Mouse (Mus musculus) kidney, postnatal 14 days (tissue): ENCODE results near the gene Nrap.
"Not testable (repeated sequence)": the region's sequence is repeated elsewhere in the genome, so short reads cannot be mapped to it uniquely, and the experiment has no call there.

Source experiments
- DNase-seq: peaks from one replicate; pipeline ENCODE4 v3.0.0; 2022; ENCODE audit warnings: mixed read lengths

Gene Nrap

DNA sequence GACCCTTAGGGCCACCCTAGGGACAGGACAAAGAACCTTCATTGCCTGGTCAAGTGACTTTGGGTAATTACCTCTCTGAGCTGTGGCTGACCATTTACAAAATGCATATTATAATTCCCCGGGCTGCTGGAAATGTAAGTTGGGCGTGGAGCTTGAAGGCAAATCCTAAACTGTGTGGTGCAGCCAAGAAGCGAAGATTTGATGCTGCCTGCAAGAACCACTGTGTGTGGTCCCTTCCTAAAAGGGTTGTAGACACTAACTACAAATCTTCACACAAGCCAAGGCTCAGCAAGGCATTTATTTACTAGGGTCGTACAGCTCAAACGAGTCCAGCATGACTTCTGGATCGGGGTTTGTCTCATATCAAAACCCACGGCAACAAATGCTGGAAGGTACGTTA lies 25.3 kb downstream of the Nrap start:
- DNase-seq: no peak

DNA sequence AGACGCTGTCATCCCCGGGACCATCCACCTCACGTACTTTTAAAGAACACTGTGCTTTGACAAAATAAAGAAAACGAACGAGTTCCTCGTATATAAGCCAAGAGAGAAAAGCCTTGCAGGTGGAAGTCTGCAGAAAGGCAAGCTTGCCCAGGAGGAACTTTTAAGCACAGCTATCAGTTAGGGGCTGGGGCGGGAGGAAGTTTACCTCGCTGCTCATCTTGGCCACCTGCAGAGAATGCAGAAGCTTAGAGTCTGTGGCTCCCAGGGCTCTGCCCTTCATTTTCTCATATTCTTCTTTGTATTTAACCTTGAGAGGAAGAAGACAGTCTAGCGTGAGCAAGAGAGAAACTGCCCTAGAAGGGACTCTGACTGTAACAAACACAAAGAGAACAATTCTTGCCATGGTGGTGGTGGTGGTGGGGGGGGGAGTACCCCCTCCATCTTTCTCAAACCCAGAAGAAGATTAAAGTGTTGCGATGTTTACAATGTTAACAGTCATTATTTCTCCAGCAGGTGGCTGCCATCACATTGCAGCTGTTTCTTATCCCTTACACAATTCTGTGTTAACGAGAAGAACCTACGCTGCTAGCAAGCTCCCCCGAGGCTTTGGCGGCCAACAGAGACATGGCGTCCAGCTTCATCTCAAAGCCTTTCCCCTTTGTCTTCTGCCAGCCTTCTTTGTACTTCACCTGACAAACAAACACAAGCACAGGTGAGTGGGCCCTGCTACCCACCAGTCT lies 25.9 kb downstream of the Nrap start:
- peak; percentile 18 for DNase-seq

DNA sequence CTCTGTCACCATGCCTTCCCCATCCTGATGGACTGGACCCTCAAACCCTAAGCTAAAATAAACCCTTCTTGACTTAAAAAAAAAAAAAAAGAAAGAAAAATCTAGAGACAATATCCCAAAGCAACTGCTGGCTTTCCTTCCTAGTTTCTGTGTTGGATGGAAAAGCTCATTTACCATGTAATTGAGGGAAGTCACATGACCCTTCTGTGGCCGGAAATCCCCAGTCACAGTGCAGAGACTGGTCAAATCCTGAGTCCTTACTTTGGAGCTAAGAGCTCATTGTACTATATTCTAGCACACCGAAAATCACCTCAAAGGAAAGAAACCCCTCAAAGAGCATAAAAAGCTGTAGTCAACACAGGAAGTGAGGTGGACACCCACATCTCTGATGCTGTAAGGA lies 30.9 kb downstream of the Nrap start:
- DNase-seq: no peak

DNA sequence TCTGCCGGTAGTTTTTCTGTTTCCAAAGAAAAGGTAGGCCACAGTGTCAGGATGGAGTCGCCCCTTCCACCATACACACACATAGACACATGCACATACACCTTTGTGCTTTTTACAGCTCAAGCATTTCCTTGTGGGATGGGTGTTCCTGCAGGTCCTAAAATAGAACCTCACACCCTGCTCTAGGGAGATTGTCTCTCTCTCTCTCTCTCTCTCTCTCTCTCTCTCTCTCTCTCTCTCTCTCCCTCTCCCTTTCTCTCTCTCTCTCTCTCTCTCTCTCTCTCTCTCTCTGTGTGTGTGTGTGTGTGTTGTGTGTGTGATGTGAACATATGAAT lies 32.5 kb downstream of the Nrap start:
- DNase-seq: not testable (repeated sequence)

DNA sequence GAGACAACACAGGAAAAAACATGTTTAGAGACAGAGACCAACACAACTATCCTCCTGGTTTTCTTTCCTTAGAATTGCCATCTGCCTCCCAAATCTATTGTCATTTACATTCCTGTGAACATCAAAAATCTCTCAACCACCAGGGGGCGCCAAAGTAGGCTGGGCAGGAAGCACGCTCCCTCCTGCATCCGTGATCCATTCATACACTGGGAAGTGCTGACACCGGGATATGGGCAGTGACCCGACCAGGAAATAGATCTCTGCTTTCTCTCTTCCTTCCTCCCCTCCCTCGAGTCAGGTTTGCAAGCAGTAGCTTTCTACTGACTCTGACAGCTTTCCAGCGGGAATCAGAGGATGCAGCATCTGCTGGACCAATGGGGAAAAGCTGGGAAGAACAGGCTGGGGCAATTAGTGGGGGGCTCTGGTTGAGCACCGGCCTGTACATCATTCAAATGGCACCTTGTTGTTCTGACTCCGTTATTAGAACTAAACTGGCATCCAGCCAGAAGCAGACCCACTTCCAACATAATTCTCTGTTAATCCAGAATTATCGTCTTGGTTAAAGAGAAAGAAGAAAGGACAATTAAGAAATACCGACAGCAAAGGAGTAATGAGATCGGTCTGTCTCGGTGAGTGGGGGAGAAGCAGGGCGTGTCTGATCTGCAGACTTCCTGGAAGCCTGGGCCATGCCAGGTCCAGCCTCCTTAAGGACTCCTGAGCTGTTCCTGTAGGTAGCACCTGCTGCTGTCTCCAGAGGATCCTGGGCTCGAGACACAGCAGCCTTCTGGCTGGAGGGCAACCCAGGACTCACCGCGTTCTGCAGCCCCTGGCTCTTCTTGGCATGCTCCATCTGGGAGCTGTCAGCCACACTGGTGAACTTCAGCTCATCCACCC lies 33.1 kb downstream of the Nrap start:
- peak; percentile 77 for DNase-seq

DNA sequence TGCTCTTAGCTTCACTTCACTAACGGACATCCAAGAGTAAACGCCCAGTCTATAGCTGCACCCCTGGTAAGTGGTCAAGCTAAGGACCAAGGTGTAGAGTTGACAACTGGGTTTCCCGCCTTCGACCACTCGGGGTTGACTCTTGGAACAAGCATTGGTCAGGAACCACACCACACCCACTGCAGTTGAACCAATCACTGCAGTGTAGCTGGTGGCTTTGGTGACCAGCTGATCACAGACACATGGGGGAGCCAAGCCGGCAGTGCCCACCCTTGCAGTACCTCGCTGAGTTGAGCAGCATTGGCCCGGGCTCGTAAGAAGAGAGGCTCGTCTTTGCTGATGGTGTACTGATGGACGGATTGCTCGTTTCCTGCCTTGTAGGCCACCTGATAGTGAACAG lies 34.6 kb downstream of the Nrap start:
- DNase-seq: no peak

DNA sequence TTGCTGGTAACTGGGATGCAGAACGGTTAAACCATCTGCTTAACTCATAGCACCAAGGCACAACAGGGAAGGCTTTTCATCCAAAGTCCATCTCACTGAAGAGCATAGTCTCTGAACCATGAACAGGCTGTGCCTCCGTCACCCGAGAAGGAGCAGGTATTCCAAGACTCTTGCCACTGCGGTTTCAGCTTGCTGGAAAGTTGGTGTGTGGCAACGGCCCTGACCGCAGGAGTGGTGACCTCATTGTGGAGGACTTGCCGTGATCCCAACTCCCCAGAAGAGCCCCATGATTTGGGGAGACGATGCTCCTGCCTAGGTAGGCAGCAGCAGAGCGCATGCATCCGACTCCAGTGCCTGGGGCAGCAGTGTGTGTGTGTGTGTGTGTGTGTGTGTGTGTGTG lies 36.1 kb downstream of the Nrap start:
- no peak for DNase-seq

DNA sequence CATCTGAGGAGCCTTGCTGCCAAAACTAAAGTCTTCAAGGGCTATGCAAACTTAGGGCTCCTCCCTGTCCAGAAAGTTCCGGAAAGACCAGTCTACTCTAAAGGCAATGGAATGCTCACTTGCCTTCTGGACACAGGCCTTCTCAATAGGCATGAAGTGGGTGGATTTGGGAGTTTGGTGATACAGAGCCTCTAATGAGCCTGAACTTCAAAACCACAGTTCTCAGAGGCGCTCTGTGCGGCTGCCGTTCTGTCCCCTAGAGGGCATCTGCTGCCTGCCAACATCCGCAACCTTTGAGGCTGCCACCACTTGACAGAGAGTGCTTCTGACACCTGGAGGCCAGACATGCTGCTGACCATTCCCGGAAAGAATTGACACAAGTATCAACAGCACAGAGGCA lies 40.5 kb downstream of the Nrap start:
- peak; percentile 32 for DNase-seq

DNA sequence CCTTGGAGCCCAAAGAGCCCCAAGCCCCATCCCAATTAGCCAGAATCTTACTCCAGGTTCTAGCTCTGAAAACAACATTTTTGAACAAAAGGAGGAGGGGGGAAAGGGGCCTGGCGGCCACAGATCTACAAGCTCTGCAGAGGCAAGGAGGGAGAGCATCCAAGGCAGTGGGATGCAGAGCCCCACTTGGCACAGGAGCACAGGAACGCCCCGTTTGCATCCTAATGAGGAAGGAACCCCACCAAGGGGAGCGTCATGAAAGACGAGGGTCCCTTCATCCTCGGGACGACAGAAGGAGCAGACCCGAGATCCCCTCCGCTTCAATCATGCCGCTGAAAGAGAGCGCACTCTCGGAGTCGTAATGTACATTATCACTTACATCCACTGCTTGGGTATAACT lies 43.1 kb downstream of the Nrap start:
- DNase-seq: no peak

DNA sequence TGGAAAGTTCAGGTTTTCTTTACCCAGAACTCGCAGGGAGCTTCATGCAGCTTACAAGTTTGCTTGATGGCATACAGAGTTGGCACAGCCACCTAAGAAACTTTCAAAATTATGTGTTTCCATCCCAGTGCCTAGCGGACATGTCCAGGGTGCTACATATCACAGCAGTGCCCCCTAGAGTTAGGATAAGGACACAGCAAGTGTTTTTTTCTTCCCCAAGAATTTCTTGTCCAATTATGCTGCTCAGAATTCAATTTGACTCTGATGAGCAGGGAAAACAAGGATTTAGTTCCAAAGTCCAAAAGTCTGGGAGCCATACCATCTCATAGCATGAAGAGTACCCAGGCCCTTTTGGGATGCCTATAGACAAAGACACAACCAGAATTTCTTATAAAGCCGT lies 43.8 kb downstream of the Nrap start:
- peak; percentile 35 for DNase-seq

DNA sequence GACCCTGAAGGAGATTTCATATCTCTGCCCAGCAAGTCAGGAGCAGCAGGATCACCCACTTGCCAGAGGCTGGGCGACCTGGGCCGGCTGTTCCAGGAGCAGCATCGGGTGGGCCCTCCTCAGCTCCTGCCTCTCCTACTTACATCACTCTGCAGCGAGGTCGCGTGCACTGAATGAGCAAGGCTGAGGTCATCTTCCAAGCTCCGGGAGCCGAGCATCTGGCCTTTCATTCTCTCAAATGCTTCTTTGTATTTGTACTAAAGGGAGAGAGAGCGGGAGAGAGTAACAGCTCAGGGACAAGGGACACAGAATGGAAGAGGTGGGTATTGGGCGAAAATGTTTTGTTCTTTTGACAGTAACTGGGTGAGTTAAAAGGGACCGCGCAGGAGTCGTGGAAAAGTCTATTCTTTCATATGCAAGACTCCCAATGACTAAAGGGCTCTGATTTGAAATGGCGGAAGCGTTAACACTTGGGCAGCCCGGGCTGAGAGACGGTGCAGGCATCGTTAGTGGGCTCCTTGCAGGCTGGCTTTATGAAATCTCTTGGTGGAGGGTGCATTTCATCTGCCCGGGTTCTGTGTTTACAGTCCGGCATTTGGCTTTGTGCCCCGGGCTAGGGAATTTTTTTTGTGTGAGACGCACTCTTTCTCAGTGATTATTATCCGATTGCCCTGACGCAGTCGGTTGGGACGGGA lies 45.8 kb downstream of the Nrap start:
- no peak for DNase-seq

DNA sequence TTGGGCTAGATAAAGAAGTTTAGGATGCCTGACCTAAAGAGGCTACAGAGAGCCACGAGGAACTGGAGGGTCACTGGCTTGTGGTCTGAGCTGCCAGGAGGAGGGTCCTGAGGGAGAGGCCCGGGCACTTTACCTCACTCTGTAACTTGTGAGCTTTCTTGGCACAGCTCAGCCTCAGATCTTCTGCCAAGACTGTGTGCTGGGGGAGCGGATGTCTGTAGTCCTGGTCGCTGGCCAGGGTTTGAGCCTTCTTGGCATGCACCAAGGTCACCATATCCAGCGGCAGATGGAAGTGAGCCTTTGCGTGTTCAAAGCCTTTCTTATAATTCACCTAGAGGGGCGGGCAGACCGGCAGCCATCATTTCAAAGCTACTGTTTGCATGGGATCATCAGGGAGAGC lies 47.8 kb downstream of the Nrap start:
- peak; percentile 33 for DNase-seq

DNA sequence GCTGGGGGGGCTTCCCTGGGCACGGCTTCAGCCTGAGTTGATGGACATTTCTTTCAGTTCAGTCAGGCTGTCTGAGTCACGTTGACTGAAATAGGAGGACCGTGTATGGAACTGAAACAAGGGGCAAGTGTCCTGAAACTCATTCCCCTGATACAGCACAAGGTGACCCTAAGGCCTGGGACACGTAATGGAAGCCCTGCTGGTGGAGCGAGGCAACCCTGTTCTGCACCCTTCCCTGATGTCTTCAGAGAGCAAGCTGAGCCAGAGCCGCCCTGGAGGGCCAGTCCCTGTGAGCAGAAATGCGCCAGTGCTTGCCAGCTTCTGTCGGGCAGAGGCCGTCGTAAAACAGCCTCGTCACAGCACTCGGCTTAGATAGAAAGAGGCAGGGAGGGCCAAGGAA lies 53.0 kb downstream of the Nrap start:
- DNase-seq: peak; percentile 9

DNA sequence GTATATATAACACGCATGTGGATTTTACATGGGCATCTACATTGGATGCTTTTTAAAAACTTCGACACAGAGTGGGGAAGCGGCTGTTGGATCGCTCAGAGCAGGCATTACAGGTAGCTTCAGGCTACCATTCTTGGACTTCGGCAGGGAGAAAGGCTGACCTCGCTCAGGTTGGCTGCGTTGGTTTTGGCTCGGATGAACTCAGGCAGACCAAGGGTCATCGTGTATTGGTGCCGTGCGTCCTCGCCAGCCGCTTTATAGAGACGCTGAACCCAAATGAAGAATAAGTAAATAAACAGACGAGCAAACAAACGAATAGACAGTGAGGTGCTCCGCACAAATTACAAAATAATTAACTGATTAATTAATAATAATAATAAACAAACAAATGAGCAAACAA lies 53.5 kb downstream of the Nrap start:
- DNase-seq: peak; percentile 21

DNA sequence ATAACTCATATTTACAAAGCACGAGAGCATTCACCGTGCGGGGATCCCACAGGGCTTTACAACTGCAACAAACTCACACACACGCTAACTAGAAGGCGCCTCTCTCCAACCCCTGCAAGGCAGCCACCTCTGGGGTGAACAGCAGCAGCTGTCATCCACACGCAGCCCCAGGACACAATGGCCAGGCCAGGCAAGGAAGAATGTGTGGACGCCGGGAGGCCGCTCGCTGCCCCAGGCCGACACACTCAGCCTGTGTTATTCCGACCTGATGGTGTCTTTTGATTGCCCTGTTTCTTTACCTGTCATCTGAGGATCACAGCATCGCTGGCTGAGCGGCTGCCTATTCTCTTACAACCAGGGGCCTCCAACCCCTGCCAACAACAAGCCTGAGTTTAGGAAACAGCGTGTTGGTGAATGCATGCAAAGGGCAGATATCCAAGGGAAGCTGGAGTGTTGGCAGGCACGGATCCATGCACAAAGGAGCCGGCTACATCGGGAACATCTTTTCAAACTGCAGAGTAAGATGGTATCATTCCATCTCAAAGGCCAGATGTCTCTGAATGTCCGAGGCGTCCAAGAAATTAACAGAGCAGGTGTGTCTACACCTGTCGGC lies 63.5 kb downstream of the Nrap start:
- DNase-seq: no peak

DNA sequence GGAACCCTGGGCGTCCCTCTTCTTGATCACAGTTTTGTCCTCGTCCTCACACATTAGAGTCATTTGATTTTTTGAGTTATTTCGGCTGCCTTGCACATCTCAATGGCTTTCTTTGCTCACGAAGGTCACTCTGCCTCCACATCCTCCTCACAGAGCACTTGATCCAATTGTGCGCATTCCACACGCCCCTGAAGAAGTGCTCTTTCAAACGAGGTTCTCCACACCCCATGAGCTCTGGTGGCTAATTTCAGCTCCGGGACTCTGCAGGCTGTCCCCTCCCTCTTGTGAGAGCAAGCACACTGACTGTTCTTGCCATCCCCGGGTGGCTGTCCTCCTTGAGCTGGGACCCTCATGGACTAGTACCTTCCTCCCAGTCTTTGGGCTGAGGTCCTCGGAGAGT lies 64.2 kb downstream of the Nrap start:
- no peak for DNase-seq

DNA sequence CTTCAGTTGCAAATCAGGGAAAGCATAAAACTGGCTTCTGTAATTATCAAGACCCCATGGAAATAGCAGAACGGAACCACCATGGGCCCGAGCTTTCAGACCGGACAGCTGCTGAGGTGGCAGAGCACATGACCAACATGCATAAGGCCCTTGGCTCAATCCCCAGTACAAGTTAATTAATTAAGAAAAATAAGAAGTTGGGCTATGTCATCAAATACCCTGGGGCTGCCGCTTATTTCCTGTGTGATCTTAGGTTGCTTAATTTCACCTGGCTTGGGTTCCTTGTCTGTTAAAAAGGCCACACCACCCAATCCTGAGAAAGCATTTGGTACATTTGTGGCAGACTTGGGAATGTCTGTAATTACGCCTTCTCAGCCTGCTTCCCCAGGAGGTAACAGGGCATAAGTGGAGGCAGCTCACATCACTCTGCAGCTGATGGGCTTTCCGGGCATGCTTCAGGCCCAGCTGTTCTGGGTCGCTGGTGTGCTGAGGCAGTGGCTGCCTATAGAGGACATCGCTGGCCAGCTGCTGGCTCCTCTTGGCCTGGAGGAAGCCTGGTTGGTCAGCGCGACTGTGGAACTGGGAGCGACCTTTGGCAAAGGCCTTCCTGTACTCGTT lies 68.4 kb downstream of the Nrap start:
- peak; percentile 23 for DNase-seq

DNA sequence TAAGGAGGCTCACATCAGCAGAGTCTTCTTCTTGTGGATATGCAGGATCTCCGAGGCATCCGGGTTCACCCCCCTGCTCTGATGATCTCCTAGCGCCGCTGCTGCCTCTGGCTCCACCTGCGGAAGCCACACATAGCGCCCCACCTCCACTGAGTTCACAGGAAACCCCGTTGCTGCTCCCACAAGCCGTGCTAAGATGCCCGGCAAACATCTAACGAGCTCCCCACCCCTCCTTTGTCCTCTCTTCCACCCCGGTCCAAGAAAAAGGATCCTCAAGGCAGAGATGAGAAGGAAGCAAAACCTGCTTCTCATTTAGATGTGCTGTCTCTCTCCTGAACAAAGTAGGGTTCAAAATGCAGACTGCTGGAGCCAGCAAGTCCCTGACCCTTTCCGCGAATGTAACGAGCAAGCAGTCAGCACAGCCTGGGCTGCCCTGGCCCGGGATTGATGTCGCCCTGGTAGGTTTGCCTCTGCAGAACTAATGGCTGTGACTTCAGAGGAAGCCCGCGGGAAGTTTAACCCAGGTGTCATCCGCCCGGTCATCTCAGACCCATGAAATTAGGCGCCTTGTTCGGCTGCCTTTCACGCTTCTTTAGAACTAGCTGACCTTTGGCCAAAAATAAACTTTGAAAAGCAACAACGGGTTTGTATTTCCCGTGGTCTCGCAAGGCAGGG lies 69.5 kb downstream of the Nrap start:
- peak; percentile 35 for DNase-seq

DNA sequence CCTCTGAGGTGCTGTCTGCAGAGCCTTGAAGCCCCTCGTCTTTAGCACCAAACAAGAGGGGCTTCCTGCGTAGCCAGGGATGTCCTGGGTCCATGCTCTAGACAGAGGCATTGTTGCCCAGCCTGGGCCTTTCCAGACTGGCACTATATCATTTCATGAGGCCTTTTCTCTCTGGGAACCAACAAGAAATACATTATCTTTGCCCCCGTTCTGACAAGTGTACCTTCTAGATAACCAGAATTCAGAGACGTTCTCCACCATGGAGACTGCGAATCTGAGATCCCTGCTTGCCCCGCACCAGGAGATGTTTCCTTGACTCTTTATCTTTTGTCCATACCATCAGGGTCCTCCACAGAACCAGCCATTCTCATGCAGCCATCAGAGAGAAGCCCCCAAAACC lies 70.2 kb downstream of the Nrap start:
- no peak for DNase-seq

DNA sequence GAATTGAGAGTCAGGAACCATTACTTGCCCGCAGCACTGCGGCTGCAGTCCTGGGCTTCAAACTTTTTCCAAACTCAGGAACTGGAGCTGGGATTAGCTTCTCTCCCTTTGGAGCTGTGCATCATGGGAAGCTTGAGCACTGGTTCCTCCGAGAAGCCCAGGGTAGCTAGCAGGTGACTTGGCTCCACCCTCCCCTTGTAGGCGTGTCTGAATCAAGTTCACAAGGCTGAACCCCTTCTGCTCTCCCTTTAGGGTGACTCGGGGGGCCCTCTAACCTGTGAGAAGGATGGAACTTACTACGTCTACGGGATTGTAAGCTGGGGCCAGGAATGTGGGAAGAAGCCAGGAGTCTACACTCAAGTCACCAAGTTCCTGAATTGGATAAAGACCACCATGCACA lies 70.6 kb downstream of the Nrap start:
- no peak for DNase-seq

DNA sequence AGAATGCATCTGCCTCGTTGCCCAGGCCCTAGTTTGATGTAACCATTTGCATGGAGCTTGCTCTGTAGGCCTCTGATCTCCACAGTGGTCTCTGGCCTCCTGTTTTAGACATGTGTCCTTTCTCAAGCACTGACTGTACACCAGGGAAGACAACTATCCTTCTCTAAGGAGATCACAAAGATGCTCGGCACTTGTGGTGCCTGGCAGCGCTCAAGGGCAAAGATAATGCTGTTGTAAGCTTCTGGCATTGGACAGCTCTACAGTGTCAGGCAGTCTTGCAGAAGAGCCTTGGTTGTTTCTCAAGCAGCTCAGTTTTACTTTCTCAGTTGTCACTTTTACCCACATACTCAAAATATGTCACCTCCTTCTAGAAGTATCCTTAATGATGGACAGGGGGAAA lies 73.3 kb downstream of the Nrap start:
- DNase-seq: no peak

DNA sequence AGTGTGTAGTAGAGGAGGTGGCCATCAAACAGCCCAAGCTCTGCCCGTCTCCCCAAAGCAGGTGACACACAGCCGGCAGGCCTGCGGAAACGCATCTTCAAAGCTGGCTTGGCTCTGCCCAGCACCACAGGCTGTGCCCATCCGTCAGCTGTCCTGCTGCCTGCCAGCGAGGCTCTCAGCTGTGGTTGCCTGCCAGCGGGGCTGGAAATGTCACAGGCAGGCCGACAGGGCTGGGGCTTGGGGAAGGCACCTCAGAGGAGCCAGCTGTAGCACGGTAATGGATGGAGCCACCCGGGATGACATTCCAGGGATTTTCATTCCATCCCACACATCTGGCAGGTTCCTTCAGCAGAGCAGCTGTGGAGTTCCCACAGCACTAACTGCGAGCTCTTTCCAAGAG lies 89.0 kb downstream of the Nrap start:
- no peak for DNase-seq
